Mouse (Mus musculus) left cerebral cortex, postnatal 10 days (tissue): ENCODE measurements at regions not wholly inside any gene's neighbourhood (a gene's known extent, or its start where the extent isn't known, plus 50 kb on each side); places are given as distances from the start of the nearest gene placed in this dataset.

Experiments
- DNase-seq, 2 experiments: peaks; one replicate each; pipeline ENCODE4 v3.0.0; 2021 to 2022; ENCODE audit warnings: low spot score in 2 of 2, mixed read lengths in 1 of 2; ENCODE audit errors: extremely low spot score in 1 of 2
- intact Hi-C: fragments of 180-260 bp; cut with DNase I; formaldehyde crosslinking; loops from one replicate; pipeline ENCODE4 v1.15.1; 2025

DNA sequence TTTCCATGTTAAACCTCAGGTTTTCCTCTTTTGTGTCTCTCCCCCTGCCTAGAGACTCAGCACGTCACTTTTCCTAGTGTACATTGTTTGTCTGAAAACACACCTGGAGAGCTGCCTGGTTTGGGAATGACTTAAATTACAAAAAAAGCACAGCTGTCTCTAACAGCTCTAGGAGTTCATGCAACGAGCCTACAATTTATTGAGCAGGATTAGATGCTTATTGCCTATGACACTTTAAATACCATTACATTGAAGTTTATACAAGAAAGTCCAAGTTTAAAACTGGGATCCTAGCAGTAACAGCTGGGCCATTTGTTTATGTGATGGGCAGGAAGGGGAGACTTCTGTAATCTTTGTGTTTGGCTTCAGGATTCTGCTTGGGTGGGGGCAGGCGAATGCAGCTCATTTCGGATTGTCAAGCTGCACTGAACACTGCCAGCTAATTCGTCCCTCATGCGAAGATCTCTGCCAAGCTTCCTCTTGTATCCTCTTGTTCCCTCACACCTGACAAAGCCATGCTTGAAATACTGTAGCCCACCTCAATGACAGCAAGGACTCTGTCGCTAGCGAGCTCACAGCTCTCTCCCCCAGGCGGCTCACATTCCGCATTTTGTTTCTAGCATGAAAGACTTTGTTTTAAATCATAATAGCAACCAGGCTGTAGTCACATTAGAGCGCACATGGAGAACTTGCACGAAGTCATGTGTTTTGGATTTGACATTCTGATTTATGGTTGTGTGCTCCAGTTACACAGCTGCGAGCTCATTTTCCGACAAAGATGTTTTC is 359.8 kb upstream of the Gm15217 start:
- intact Hi-C loops, result no loop called here
- no peak for DNase-seq

DNA sequence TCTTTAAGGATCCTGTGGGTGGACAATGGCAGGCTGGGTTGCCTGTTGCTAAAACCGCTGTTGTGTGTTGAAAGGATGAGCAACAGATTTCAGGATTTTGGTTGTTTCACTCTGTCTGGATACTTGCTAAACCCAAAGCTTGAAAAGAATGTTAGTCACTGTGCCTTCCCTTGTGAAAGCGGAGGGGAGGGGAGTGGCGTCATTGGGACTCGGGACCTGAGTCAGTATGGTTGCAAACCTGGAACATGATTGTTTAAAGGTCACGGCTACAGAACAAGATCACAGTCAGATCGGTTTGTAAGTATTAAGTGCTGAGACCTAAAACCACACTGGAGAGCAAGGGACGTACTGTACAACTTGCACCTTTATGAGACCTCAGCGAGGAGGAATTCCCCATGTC is 344.9 kb upstream of the Gm15217 start:
- DNase-seq, result no peak
- intact Hi-C loops, result no loop called here

DNA sequence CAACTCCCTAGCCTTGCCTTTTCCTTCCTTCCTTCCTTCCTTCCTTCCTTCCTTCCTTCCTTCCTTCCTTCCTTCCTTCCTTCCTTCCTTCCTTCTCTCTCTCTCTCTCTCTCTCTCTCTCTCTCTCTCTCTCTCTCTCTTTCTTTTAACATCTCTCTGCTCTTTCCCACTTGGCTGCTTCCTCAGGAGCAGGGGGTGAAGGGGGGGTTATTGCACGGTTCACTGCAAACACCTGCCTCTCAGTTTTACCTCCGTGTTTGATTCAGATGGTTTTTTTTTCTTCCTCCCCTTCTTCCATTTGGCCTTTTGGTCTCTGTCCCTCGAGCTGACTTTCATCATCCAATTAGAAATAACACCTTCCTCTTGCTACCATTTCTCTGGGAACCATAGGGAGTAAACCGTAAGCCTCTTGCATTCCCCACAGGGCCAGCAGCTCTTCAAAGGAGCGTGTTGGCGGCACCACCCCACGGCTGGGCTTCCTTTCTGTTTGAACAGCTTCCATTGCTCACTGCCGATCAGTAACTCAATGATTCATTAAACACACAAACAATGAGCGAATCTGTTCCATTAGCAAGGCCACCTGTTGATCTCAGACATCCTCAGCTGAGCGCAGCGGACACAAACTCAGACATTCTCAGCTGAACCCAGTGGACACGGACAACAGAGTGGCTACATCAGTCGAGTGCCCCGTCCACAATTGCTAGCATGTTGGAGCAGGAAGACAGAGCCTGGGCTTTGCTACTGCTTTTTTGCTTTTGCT is 318.4 kb upstream of the Gm15217 start:
- intact Hi-C loops, result no loop called here
- peak; percentile 25 to 81 for DNase-seq

DNA sequence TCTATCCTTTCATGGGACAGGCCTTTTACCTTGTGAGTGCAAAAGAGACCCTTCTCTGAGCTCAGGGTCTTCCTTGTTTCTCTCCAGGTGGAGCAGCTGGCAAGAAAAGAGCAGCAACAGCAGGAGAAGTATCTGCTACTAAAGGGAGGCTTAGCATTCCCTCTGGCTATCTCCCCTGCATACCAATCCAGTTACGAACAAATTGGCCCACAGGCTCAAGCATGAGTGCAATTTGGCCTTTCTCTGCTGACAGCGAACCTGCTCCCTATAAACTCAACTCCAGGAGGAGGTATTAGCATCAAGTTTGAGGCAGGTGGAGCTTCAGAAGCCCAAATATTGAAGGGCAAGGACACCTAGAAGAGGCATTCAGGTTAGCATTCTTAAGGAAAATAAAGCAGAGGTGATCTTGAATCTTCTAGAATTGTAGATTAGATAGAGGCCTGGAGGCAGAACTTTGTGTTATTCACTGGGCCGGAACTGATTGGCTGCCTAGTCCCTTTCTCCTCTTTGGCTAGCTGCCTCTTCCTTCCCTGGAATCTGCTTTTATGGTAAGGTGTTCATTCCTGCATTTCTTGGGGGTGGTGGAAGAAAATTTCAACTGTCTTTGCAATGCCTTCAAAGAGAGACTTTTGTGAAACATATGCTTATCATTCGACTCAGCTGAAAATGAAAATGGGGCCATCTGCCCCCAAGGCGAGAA is 312.0 kb upstream of the Gm15217 start:
- intact Hi-C loops, result no loop called here
- no peak for DNase-seq

DNA sequence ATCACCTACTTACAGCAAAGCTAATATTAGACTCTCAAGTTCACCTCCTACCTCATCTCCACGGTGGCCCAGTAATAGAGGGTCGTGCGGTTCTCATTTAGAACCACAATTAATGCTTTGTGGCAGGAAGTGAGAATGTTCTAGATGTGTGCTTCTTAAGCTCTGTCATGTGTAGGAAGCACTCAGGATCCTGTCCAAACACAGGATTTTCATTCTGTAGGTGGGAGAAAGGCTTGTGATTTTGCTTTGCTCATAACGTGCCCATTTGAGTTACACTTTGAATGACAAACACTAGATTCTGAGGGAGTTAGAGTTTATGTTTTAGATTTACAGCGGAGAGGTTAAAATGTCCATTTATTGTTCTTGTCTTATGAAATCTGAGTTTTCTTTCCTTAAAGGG is 308.0 kb upstream of the Gm15217 start:
- DNase-seq, result no peak
- intact Hi-C loops, result no loop called here

DNA sequence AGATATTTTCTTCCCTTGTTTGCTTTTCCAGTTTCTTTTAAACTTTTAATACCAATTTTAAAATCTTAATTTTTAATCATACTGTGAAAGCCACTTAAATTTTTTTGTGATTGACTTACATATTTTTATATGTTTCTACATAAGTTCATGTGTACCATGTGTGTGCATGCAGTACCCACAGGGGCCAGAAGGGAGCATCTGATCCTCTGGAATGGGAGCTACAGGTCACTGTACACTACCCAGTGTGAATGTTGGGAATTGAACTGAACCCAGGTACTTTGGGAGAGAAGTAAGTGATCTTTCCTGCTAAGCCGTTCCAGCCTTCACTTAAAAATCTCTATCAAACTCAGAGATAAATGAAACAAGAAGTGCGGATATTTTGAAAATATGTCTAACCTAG is 302.5 kb upstream of the Gm15217 start:
- intact Hi-C loops, result no loop called here
- peak in 1 of 2 experiments; percentile 28 for DNase-seq

- intact Hi-C loops, result no loop called here
- DNase-seq, result no peak
Measured at GRCm38 (mm10) chr14:46077406-46078131, 301.6 kb upstream of the Gm15217 start.

DNA sequence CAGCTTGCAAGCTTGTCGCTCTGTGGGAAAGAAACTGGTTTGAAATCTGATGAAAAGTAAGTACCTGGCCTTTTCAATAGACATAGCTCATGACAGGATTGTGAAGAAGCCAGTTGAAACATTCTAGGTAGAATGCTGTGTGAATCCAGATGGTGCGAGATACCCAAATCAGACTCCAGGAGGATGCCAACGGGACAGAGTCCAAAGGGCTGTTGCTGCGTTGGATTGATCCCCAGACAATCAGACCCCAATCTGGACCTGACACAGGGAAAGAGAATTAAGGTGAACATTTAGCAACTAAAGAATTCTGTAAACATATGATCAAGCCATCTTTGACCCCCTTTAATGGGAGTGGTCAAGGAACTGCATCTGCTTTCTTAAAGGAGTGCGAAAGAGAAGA is 296.6 kb upstream of the Gm15217 start:
- intact Hi-C loops, result no loop called here
- no peak for DNase-seq

DNA sequence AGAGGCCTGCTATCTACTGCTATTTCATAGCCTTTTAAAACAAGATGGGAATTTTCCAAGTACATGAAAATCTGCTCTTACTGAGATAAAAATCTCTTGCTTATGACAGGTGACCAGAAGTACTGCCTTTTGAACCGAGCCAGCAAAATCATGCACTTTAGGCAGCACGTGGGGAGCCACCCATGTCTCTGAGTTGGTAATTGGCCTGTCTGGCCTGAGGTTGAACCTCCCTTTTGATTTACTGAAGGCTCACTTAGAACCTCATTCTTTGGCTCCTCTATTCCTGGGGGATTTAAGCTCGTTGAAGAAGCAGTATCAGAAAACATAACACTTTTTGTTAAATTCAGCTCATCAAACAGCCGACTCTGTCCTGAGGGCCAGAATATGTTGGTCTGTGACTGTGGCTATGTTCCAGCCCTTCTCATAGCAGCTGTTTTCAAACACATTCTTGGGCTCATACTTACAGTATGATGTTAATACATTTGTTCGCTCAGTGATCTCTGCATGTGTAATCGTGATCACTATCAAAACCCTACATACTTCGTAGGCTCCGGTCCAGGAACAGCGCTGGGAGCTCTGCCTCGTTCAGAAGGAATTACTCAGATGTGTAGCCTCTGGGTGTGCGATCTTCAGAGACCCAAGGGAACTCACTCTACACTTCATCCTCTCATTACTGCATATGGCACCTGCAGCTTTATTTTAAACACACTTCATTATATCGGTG is 290.1 kb upstream of the Gm15217 start:
- no peak for DNase-seq
- intact Hi-C loops, result no loop called here

DNA sequence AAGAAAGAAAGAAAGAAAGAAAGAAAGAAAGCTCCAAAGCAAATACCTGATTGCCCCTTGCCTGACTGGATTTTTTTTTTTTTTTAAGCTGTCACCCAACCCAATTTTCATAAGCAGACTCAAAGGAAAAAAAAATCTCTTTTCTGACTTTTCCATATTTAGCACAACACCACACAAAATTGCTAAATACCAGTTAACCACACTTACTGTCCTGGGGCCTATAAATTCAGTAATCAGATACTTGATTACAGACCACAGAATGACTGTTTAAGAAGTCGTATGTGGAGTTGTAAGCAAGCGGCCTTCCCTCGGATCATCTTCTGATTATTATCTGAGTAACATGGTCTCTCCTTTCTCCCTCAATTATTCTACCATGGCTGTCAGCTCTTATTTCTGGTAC is 263.3 kb upstream of the Gm15217 start:
- intact Hi-C loops, result loop anchor here (10.0 kb wide), 1 partner anchor 59 kb away; no protein-coding TSS in a partner anchor
- no peak for DNase-seq

- intact Hi-C loops, result no loop called here
Measured at GRCm38 (mm10) chr14:46126541-46126940, 252.7 kb upstream of the Gm15217 start.

DNA sequence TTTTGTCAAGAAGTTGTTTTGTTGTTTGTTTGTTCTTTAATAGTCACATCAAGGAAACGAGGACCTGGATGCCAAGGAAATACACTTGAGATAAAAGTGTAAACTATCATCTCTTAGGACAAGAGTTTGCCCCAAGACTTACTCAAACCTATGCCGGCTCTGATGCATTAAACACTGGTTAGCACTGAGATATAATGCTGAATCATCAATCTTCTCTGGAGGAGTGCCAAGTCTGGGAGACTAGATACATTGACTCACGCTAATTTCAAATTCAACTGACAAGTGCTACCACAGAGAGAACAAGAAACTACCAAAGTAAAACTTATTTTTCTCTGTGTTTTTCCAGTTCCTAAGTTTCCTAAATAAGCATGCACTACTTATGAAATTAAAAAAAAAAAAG is 249.5 kb upstream of the Gm15217 start:
- no peak for DNase-seq
- intact Hi-C loops, result no loop called here

More at GRCm38 (mm10) chr14:46126541-46126940, 252.7 kb upstream of the Gm15217 start:
- no peak for DNase-seq

- intact Hi-C loops, result no loop called here
- DNase-seq, result no peak
Measured at GRCm38 (mm10) chr14:46144175-46144574, 235.0 kb upstream of the Gm15217 start.

DNA sequence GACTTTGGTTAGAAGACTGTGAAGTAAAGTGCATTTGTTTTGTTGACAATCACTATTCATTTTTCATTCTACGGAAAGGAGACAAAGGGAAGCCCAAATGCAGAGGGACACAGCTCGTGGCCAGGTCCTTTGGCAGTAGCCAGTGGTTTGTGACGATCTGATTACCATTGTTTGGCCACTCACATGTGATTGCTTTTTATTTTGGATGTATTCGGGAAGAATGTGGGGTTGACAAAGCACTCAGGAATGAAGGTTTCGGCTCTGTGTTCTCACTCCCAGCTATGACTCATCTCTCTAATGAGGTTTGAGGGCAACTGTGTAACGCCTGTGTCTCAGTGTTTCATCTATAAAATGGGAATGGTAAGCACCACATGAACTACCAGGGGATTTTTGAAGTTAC is 234.5 kb upstream of the Gm15217 start:
- intact Hi-C loops, result no loop called here
- DNase-seq, result no peak

DNA sequence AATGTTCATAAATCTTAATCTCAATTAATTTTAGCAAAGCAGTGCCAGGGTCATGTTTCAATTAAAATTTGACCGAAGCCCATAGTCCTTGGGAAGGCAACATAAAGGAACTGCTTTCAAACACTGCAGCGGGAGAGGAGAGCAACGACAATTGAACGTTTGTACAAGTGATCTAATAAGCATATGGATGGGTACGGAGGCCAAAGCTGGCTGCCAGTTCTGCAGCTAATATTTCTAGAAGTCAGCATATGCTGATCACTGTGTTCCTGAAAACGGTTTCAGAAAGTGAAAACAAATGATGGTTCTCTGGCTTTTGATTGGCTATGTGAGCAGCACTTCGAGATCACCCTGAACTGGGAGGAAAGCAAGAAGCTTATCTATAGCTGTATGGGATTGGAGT is 233.6 kb upstream of the Gm15217 start:
- DNase-seq, result no peak
- intact Hi-C loops, result no loop called here

DNA sequence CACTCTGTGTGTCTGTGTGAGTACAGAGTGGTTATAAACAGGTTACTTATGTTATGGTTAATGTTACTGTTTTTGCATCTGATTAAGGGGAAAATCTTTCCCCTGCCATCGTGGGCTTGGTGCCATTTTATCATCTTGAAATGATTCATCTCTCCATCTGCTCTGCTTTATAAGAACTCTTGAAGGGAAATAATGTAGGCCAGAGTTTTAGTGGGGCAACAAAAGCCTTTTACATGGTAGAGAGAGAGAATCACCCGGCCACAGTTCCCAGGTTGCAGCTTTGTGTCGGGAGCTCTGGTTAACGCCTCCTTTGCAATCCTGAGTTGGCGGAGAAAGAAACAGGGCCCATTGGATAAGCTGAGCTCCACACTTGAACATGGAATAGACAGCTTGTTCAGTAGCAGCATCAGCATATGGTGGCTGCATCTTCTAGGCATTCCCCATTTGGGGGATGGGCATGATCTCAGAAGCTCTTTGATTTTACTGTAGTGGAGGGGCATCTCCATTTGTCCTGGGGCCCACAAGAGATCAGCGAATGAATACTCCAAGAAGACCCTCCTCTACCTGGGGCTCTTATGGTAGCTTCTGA is 230.0 kb upstream of the Gm15217 start:
- intact Hi-C loops, result no loop called here
- DNase-seq, result no peak

DNA sequence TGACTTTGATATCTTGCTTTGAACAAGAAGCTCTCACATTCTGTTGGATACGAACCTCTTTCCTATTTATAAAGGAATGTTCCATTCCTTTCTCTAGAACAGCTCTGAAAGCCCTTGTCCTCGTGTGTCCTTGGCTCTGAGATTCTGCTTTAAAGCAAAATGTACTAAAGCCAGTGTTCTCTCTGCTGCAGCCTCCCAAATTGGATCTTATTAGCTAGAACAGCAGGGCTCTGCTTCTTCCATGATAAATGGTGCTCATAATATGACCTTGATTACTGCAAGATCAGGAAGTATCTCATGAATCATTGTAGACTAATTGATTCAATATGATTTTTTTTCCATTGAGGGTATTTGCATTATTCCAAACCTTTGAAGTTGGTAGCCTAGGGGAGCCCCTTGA is 220.5 kb upstream of the Gm15217 start:
- DNase-seq, result no peak
- intact Hi-C loops, result no loop called here

DNA sequence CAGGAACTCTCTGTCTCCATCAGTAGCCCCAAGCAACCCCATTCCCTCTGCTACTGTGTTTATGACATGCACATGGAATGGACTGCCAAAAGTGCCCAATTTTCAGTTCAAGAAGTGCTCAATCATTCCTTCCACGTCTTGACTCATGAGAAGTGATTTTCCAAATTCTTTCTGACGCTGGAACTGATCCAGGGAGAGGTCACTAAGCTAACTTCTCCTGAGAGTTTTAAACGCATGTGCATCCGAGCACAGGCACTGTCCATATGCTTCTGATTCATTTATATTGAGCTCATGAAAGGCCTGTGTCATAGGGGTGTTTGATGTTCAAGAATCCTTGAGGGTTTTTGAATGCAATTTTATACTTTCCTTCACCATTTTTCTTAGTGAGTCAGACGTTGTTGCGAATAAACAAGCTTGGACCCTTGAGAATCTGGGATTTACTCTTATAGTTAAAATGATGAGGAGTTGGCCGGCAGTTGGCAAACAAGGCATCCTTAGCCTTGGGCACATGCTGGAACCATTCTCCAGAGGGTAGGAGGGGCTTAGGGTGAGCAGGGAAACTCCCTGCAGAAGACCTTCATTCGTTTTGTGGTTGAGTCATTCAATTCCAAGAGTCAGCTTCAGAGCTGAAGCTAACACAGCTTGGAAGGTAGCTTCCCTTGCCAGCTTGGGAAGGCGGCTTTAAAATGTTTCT is 206.9 kb upstream of the Gm15217 start:
- DNase-seq, result no peak
- intact Hi-C loops, result loop anchor here (10.0 kb wide), 1 partner anchor 58 kb away; no protein-coding TSS in a partner anchor
